Mouse (Mus musculus) frontal cortex, postnatal 10 days (tissue): ENCODE results near the gene Snrpd3.

Source experiments
- DNase-seq, 2 experiments: peaks; one replicate each; pipeline ENCODE4 v3.0.0; 2022; ENCODE audit warnings: low spot score in 2 of 2, mixed read lengths in 1 of 2

The Snrpd3 gene

GRCm38 (mm10) chr10:75534934-75535333, 17.6 kb downstream of the Snrpd3 start:
- DNase-seq = no peak

DNA sequence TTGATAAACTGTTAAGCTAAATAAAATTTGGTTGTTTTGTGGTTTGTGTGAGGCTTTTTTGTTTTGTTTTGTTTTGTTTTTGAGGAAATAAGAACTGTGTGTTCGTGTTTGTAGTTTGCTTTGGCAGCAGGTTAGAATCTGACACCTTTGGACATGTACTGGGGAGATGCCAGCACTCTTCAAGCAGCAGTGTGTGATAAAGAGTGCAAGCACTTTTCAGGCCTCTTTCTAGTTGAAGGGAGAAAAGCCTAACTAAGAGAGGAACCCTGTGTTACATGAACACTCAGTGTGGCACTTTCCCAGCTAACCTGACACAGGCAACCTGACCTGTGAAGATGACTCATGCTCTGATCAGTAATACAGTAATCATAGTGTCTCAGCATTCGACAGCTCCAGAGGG, 18.1 kb downstream of the Snrpd3 start:
- DNase-seq = no peak

DNA sequence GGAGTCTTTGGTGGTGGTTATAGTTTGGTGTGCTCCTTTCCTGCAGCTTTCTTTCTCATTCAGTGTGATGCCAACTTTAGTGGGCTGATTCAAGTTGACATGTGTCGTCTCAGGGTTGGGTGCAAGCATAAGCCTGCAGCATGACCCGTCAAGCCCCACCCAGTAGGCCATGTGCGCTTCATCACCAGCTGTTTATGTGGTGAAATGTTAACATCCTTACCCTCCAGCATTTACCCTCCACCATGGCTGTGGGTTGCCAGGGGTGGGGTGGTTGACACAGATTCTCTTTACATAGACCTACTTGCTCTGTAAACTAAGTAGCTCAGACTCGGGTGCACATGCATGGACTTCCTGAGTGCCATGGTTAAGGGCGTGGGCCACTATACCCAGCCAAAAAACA, 18.8 kb downstream of the Snrpd3 start:
- no peak for DNase-seq

GRCm38 (mm10) chr10:75547901-75548300, 30.6 kb downstream of the Snrpd3 start:
- DNase-seq = no peak

GRCm38 (mm10) chr10:75548486-75548885, 31.1 kb downstream of the Snrpd3 start:
- DNase-seq = no peak

DNA sequence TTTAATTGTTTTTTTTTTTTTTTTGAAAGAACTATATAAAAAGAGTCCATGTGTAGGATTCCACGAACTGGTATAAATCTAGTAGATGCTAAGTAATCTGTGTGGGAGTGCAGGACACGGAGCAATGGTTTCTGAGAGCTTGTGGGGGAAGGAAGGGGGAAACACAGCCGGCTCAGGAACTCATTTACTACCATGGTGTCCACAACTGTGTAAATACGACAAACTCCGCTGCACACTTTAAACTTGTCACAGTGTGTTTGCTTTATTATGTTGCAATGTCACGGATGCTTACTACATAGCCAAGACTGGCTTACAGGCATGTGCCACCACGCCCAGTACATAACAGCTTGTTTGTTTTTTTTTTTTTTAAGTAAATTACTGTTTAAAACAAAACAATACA, 32.5 kb downstream of the Snrpd3 start:
- no peak for DNase-seq

GRCm38 (mm10) chr10:75551175-75551574, 33.8 kb downstream of the Snrpd3 start:
- no peak for DNase-seq

- DNase-seq = no peak
These were observed 34.8 kb downstream of the Snrpd3 start for GRCm38 (mm10) chr10:75552106-75552505.

DNA sequence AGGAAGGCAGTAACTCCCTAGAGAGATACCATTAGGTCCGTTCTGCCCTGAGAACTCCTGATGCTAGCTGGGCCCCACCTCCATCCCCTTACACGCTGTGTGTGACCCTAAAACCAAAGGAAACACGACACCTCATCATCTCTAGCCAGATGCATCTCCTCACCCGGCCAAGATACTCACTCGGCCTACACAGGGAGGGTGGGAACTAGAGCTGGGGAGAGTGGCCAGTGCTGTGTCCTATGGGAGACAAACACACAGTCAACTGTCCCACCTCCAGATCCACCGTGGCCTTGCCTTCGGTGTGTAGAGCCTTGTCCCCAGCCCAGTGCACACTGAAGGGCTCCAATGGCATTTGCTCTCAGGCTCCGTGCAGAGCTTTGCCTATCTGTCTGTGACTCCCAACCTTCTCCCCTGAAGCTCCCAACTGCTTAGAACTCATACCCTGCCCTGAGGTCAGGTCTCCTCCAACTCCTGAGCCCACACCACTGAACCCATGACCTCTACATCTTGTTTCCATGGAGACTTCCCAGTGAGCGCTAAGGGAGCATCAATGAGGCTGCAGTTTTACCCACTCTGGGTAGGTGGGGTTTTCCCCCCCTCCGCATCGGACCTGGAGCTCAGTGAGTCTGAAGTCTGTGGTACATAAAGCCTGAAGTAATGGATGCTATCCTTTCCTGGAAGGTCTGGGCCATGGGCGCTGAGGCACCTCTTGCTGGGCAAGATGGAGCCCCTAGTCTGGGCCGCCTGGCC, 35.5 kb downstream of the Snrpd3 start:
- DNase-seq = no peak

DNA sequence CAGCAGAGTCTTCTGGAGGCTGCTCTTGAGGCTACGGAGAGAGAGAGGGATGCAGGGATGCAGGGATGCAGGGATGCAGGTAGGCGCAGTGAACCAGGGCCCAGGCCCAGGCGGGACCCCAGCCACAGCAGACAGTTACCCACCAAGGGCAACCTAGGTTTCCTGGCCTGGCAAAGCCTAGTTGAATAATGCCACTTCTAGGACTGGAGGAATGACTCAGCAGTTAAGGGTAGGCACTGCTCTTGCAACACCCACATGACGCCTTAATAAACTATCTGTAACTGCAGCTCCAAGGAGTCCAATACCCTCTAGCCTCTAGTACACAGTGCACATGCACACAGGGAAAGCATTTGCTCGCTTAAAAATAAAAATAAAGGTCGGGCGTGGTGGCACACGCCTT, 36.7 kb downstream of the Snrpd3 start:
- no peak for DNase-seq

DNA sequence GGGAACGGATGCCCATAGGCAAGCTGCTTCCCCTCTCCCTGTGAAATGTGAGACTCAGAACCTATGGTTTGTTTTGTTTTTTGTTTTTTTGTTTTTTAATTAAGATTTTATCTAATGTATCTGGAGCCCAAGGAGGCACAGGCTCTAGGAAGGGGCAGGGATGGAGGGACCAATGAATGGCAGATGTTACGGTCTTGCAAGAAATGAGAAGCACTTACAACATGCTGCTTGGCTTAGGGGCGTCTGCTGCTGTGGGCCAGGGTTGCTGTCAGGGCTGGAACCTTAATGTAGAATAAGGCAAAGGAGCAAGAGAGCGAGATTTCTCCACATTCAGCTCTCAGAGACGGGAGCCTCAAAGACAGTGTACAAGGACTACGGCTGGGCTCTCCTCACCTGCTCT, 38.2 kb downstream of the Snrpd3 start:
- DNase-seq = no peak

DNA sequence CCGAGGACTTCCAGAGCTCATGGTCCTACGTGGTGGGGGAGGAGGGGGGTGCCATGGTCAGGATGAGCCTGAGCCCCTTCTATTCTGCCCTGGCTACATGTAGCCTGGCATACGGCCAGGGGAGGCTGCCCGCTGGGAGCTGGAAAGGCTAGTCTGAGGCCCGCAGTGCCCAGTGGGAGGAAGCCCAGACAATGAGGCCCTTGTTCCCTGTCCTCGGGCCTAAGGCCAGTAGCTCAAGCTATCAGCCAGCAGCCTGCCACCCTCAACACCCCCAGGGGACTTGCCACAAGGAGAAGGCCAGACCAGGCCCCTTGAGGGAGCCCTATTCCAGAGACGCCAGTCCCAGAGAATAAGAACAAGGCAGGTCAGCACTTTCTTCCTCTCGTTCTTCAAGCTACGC, 38.7 kb downstream of the Snrpd3 start:
- peak; percentile 71 to 83 for DNase-seq

GRCm38 (mm10) chr10:75558515-75558914, 41.2 kb downstream of the Snrpd3 start:
- peak in 1 of 2 experiments; percentile 36 for DNase-seq

GRCm38 (mm10) chr10:75559041-75559675, 41.8 kb downstream of the Snrpd3 start:
- DNase-seq = no peak

- DNase-seq = peak in 1 of 2 experiments; percentile 42
These were observed 42.6 kb downstream of the Snrpd3 start, which contains the start of gene Lrrc75b for GRCm38 (mm10) chr10:75559676-75560548. Gene Lrrc75b, minus strand, starts transcription at chr10:75560330.

- no peak for DNase-seq
These were observed 43.2 kb downstream of the Snrpd3 start for GRCm38 (mm10) chr10:75560549-75560899.

DNA sequence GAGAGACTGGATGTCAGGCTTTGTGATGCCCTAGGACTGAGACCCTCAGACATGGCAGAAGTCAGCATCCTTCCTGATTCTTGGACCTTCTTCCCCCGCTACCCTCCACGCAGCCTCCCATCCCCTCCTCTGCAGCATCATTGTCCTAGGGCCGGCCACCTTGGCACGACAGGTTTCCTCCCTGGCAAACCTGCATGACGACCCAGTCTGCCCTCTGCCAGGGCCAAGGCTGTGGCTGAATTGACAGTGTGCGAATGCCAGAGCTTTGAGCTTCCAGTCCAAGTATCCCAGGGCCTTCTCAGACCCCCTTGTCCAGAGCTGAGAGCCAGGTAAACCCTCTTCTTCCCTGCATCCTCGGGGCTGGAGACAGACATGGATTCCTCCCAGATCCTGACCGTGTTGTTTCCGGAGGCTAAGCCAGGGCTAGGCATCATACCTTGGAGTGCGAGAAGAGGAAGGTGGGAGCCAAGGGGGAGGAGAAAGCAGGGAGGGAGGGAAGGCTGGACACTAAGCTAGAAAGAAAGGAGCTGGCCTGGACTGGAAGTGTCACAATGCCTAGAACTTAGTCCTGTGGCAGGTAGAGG, 43.8 kb downstream of the Snrpd3 start, which contains the start of gene Ggt1:
Gene Ggt1 (plus strand): TSS at position 534 of the 584 bp plus-strand sequence.
- DNase-seq = no peak

GRCm38 (mm10) chr10:75562596-75562995, 45.2 kb downstream of the Snrpd3 start:
- DNase-seq = no peak

DNA sequence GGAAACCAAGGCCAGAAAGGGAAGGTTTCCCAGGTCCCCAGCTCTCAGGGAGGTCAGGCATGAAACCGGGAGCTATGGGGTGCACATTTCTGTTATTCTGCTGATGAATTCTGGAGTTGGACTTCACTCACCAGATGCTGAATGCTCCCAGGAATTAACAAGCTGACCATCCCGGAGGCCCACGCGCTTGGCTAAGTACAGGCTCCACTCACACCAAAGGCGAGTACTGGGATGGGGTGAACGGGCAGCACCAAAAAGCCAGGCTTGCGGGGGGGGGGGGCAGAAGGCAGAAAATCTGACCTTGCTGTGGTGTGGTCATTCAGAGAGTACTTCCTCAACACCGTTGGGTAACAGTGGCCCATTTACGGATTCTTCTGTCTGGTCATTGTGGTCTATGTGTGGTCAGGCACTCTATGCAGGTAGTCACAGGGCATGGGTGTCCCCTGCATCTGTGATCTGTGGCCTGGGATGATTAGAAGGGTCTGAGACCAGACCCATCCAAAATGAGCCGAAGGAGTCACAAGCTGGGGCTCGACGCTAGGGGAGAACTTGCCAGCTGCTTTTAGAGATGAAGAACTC, 47.4 kb downstream of the Snrpd3 start:
- no peak for DNase-seq

DNA sequence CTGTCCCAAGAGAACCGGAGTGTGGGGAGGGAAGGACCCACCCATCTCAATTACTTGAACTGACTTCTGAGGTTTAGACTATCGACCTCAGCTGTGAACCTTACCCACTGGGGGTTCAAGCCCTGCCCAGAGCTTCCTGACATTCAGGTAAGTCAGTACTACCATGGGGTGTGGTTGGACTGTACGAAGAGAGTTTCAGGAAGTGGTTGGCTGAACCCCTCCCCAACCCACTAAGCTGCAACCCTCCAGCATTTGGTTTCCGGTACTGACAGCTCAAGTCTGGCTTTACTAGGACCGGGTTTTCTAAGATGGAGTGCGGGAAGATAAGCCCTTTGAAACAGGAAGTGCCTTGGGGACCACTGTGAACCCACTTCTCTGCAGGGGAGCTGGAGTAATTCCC, 48.1 kb downstream of the Snrpd3 start:
- DNase-seq = no peak

GRCm38 (mm10) chr10:75565906-75566305, 48.6 kb downstream of the Snrpd3 start:
- no peak for DNase-seq

DNA sequence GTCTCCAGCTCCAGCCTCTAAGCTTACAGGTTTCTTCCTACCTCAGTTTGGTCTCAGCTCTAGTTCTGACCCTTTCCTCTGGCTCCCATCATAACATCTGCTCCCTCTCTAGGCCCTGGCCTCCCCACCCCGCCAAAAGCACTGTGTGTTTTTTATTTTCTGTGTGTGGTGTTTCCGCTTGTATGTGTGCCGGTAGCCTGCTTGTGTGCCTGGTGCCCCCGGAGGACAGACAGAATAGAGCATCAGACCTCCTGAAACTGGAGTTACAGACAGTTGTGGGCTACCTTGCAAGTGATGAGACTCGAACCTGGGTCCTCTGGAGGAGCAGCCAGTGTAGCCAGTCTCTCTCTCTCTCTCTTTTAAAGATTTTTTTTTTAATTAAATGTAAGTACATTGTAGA, 49.0 kb downstream of the Snrpd3 start:
- no peak for DNase-seq
